Mouse (Mus musculus) liver, embryonic 11.5 days (tissue): ENCODE measurements around the gene Srsf7. TPM values are rescaled to one million over a fixed set of nuclear protein-coding genes. Genes with fewer than 3 reads are reported as not detected.
A peak's percentile ranks its signal among the peaks of the same experiment; 100 is the strongest.
"Not testable (repeated sequence)": the region's sequence is repeated elsewhere in the genome, so short reads cannot be mapped to it uniquely, and the experiment has no call there.

ENCODE experiments used
- ATAC-seq: fragments of 200-750 bp; cut with Nextera tagmentation; replicated peaks from 2 replicates; pipeline ENCODE4 v1.8.0; 2017; ENCODE audit warnings: moderate number of reproducible peaks, mild to moderate bottlenecking, moderate TSS enrichment, moderate library complexity; ENCODE audit not compliant: low FRiP score
- DNase-seq: peaks from one replicate; pipeline ENCODE4 v3.0.0-alpha.2; 2017; ENCODE audit warnings: low spot score
- H3K27ac ChIP-seq: fragments of 300-500 bp; sonication (generic); 2 replicates; pipeline ENCODE4 v1.5.1; 2014; ENCODE audit warnings: mild to moderate bottlenecking, low read depth, low read length, control low read depth
- H3K27me3 ChIP-seq: fragments of 300-500 bp; sonication (generic); replicated peaks from 2 replicates; pipeline ENCODE4 v1.6.1; 2014; ENCODE audit warnings: low read length, mixed read lengths; ENCODE audit not compliant: control insufficient read depth, insufficient read depth
- H3K36me3 ChIP-seq: fragments of 300-500 bp; sonication (generic); 2 replicates; pipeline ENCODE4 v1.6.1; 2014; ENCODE audit warnings: mild to moderate bottlenecking, low read length, moderate library complexity, mixed read lengths; ENCODE audit not compliant: control insufficient read depth, insufficient read depth
- H3K4me1 ChIP-seq: fragments of 300-500 bp; sonication (generic); replicated peaks from 2 replicates; pipeline ENCODE4 v1.6.1; 2014; ENCODE audit warnings: low read length, mixed read lengths; ENCODE audit not compliant: control insufficient read depth, insufficient read depth
- H3K4me2 ChIP-seq: fragments of 300-500 bp; sonication (generic); 2 replicates; pipeline ENCODE4 v1.6.1; 2014; ENCODE audit warnings: mild to moderate bottlenecking, control low read depth, moderate library complexity
- H3K4me3 ChIP-seq: fragments of 300-500 bp; sonication (generic); 2 replicates; pipeline ENCODE4 v1.5.1; 2014; ENCODE audit warnings: low read depth, low read length, control low read depth
- H3K9ac ChIP-seq: fragments of 300-500 bp; sonication (generic); 2 replicates; pipeline ENCODE4 v1.6.1; 2014; ENCODE audit warnings: low read depth, low read length, control low read depth
- H3K9me3 ChIP-seq: fragments of 300-500 bp; sonication (generic); 2 replicates; pipeline ENCODE4 v1.6.1; 2016; ENCODE audit warnings: low read length, inconsistent platforms, mixed read lengths; ENCODE audit not compliant: control insufficient read depth
- WGBS: fragments of 180-500 bp; shearing (Covaris S2); extraction: QIAGEN DNeasy Blood & Tissue Kit; methylation state at CpG from one replicate; pipeline ENCODE4 v1.1.7; 2014; 5-methylcytosine and 5-hydroxymethylcytosine counted together
- polyA plus RNA-seq: library from polyadenylated mRNA; unstranded; fragments of >200 nt; fragmentation: Nextera tagmentation; extraction: Ambion mirVana; gene quantifications from 2 replicates; pipeline ENCODE4 v1.2.1, GENCODE M21; 2014

Srsf7 gene
- polyA plus RNA-seq, 1 experiment from 2014 or later: 649 TPM

DNA sequence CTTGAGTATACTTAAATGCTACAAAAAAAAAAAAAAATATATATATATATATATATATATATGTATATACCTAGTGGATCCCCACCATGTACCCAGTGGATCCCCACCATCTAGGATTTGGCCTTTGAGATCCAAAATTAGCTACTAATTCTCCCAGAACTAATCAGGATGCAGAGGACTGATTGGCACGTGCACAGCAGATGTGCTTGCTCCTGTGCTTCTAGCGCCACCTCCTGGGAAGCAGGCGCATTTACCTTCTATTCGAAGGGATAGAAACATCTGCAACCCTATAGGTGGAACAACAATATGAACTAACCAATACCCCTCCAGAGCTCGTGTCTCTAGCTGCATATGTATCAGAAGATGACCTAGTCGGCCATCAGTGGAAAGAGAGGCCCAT lies 27.1 kb downstream of the Srsf7 start:
- no peak overlapping the region for H3K4me3 ChIP-seq
- no peaks in the 10 kb centered on the region for H3K4me1 ChIP-seq
- no peaks in the 10 kb centered on the region for H3K27me3 ChIP-seq
- ATAC-seq: peak; percentile 66
- no peak overlapping the region for H3K27ac ChIP-seq
- under 1% methylated on average over 6 of the region's 6 CpGs for WGBS
- no peak overlapping the region for H3K4me2 ChIP-seq
- no peaks in the 10 kb centered on the region for H3K36me3 ChIP-seq
- no peaks in the 10 kb centered on the region for H3K9me3 ChIP-seq
- DNase-seq: no peak
- H3K9ac ChIP-seq: no peak overlapping the region

DNA sequence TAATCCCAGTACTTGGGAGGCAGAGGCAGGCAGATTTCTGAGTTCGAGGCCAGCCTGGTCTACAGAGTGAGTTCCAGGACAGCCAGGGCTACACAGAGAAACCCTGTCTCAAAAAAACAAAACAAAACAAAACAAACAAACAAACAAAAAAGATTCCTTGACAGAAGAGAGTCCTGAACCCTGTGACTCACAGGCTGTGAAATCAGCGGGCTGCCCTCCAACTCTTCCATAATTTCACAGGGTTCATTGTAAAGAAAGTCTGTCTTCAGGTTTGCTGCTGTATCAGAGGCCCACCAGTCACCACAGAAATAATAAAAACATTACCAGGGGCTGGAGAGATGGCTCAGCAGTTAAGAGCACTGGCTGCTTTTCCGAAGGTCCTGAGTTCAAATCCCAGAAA lies 28.3 kb downstream of the Srsf7 start:
- H3K27ac ChIP-seq, H3K4me2 ChIP-seq, H3K36me3 ChIP-seq, H3K27me3 ChIP-seq, H3K9me3 ChIP-seq, H3K9ac ChIP-seq, ATAC-seq, H3K4me1 ChIP-seq, DNase-seq, H3K4me3 ChIP-seq: not testable (repeated sequence)
- WGBS: 93% methylated on average over 3 of the region's 3 CpGs

DNA sequence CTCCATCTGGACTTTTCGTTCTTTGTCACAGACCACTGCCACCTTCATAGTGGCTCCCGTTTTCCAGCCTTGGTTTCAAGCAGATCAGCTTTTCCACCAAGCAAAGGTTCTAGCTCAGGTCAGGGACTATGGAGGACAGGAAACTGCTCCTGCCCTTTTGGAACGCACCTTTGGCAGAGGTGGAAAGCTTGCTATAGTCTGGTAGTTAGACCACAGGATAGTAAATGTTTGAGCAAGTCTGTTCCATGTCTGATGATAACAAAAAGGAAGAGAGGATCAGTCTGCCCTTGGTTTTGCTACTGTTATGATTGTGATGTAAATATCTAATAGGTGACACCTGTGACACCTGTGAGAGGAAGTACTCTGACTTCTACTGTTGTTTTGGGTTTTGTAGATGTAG lies 31.1 kb downstream of the Srsf7 start:
- H3K4me2 ChIP-seq: no peak overlapping the region
- no peaks in the 10 kb centered on the region for H3K9me3 ChIP-seq
- H3K36me3 ChIP-seq: no peaks in the 10 kb centered on the region
- H3K4me3 ChIP-seq: no peak overlapping the region
- no peaks in the 10 kb centered on the region for H3K4me1 ChIP-seq
- DNase-seq (no peak), ATAC-seq (no peak)
- no peaks in the 10 kb centered on the region for H3K27me3 ChIP-seq
- H3K9ac ChIP-seq: no peak overlapping the region
- 83% methylated on average over 3 of the region's 3 CpGs for WGBS
- H3K27ac ChIP-seq: no peak overlapping the region

DNA sequence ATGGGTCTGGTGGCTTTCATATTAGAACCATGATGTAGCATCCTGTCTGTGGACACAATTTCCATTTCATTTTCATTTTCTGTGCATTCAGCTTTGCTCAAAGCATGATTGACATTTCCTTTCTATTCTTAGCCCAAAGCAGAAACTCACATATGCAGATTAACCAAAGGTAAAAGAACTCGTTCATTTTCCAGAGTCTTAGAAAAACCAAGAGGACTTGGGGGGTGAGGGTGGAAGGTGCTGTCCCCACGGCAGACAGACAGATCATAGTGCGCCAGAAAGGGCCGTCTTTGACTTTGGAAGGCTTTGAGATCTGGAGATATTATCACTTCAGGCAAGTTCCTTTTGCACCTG lies 31.7 kb downstream of the Srsf7 start:
- 63% methylated on average over 4 of the region's 4 CpGs for WGBS

DNA sequence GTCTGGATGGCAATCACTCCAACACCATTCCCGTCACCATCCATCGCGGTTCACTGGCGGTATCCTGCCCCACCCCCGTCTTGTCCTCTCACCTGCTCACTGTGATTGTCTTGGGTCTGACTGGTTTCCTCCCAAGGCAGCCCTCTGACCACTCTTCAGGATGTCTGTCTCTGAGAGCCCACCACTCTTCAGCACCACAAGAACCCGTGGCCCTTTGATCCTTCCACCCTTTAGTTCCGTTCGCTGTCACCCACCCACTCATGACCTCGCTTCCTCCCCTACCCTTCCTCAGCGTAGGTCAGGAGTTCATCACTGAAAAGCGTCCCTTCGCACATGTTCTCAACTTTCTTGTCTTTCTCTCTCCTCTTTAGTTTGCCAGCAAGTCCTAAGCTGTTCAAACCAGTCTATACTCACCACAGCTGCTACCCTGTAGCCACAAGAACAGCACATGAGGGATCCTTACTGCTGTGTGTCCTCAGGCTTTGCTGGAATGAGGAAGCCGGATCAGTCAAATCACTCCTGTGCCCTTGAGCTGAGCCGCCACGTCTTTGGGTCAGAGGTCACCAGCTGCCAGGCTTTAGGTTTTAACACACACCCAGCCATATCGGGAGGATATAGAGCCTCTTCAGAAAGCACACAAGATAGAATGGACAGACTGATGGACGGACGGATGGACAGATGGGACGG lies 32.3 kb downstream of the Srsf7 start:
- ATAC-seq: no peak
- Histone ChIP-seq H3K27me3 (no peaks in the 10 kb centered on the region), H3K4me1 (no peaks in the 10 kb centered on the region), H3K4me2 (no peak overlapping the region), H3K27ac (no peak overlapping the region), H3K4me3 (no peak overlapping the region), H3K9me3 (no peaks in the 10 kb centered on the region), H3K36me3 (no peaks in the 10 kb centered on the region), H3K9ac (no peak overlapping the region)
- no peak for DNase-seq
- 62% methylated on average over 19 of the region's 19 CpGs for WGBS

More for the DNA sequence above, 31.7 kb downstream of the Srsf7 start:
- Histone ChIP-seq H3K4me3 (no peak overlapping the region), H3K36me3 (no peaks in the 10 kb centered on the region), H3K9me3 (no peaks in the 10 kb centered on the region), H3K9ac (no peak overlapping the region), H3K4me1 (no peaks in the 10 kb centered on the region), H3K4me2 (no peak overlapping the region), H3K27ac (no peak overlapping the region), H3K27me3 (no peaks in the 10 kb centered on the region)
- no peak for ATAC-seq
- DNase-seq: no peak

DNA sequence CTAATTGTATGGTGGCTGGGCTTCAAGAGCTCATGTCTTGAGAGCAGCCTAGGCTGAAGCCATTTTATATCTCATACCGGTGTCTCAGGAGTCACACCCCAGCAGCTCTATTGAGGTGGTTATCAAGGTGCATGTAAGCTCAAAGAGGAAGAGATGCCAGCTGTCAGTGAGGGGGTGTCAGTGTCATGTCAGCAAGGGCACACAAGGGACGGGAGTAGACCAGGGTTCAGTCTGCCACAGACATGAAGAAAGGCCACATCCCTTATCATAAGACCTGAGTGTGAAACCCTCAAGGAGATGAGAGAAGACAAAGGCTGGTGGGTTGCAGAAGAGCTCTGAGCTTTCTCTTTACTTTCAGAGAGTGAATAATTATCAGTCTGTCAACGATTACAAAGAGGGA lies 33.0 kb downstream of the Srsf7 start:
- Histone ChIP-seq H3K4me3 (no peak overlapping the region), H3K4me1 (no peaks in the 10 kb centered on the region), H3K36me3 (no peaks in the 10 kb centered on the region), H3K27ac (no peak overlapping the region), H3K4me2 (no peak overlapping the region), H3K9ac (no peak overlapping the region), H3K27me3 (no peaks in the 10 kb centered on the region), H3K9me3 (no peaks in the 10 kb centered on the region)
- WGBS: 78% methylated on average over 3 of the region's 3 CpGs
- ATAC-seq (no peak), DNase-seq (no peak)

DNA sequence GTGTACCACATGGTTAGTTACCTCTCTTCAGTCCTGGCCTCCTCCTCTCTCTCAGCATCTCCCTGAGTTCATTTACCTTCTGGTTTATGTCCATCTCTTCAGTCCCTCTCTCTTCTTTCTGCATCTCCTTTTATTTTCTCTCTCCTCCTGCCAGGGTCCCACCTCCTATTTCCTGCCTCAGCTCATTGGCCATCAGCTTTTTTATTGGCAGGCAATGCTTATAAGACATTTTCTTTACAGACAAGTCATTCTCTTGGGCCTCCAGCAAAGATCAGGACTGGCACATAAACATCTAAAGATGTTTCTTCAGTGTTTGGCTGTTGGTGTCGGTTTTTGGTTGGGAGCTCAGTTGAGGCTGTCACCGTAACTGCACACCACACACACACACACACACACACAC lies 33.4 kb downstream of the Srsf7 start:
- H3K4me2 ChIP-seq: no peak overlapping the region

DNA sequence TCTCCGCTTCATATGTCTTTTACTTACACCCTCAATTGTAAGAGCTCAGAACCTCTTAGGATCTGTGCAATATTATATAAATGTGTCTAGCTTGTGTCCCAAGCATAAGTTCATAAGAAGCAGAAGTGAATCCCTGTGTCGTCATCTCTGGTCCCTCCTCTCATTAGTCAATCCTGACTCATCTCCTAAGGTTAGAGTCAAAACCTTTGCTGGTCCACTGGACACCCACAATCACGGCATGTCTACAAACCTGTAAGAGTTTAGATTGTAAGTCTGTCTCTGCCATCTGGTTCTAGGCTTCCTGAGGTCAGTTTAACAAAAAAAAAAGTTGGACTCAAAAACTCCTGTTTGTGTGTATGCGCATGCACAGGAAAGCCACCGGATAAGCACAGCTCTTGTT lies 34.3 kb downstream of the Srsf7 start:
- H3K4me1 ChIP-seq: no peaks in the 10 kb centered on the region
- DNase-seq (no peak), ATAC-seq (no peak)
- no peak overlapping the region for H3K27ac ChIP-seq
- H3K36me3 ChIP-seq: no peaks in the 10 kb centered on the region
- no peak overlapping the region for H3K4me2 ChIP-seq
- no peak overlapping the region for H3K4me3 ChIP-seq
- H3K9me3 ChIP-seq: no peaks in the 10 kb centered on the region
- WGBS: 68% methylated on average over 5 of the region's 5 CpGs
- no peaks in the 10 kb centered on the region for H3K27me3 ChIP-seq
- H3K9ac ChIP-seq: no peak overlapping the region

More for the DNA sequence above, 33.4 kb downstream of the Srsf7 start:
- Histone ChIP-seq H3K9ac (no peak overlapping the region), H3K9me3 (no peaks in the 10 kb centered on the region), H3K36me3 (no peaks in the 10 kb centered on the region), H3K27me3 (no peaks in the 10 kb centered on the region), H3K4me3 (no peak overlapping the region), H3K4me1 (no peaks in the 10 kb centered on the region), H3K27ac (no peak overlapping the region)
- ATAC-seq (no peak), DNase-seq (no peak)
- 88% methylated on average over 2 of the region's 2 CpGs for WGBS

DNA sequence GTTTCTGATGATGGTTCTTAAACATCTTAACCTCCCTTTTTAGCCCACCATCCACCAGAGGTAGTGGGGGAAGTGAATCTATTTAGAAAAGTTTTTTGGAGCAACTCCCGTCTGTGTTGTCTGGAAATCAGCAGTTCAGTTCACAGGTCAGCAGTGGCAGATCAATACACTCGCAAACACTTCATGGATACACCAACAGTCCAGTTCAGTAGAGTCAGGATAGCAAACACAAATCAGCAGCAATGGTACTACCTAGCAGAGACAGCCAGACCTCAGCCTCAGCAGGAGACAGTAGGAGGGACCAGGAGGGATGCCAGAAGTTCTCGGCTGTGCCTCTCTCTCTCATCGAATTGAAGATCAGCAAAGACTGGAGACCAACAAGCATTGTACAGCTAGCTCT lies 35.2 kb downstream of the Srsf7 start:
- Histone ChIP-seq H3K27ac (no peak overlapping the region), H3K4me2 (no peak overlapping the region), H3K4me1 (no peaks in the 10 kb centered on the region; the same call in 1 of the 2 replicates), H3K27me3 (no peaks in the 10 kb centered on the region), H3K4me3 (no peak overlapping the region), H3K9me3 (no peaks in the 10 kb centered on the region), H3K36me3 (no peaks in the 10 kb centered on the region), H3K9ac (no peak overlapping the region)
- ATAC-seq (no peak), DNase-seq (no peak)
- 82% methylated on average over 4 of the region's 4 CpGs for WGBS
